Mouse (Mus musculus): Measurements from ENCODE around the gene C130060K24Rik. TPM values are rescaled to one million over a fixed set of nuclear protein-coding genes. Genes with fewer than 3 reads are reported as not detected.

Gene C130060K24Rik
- polyA plus RNA-seq (2017; shearing (Covaris generic)): not detected

DNA sequence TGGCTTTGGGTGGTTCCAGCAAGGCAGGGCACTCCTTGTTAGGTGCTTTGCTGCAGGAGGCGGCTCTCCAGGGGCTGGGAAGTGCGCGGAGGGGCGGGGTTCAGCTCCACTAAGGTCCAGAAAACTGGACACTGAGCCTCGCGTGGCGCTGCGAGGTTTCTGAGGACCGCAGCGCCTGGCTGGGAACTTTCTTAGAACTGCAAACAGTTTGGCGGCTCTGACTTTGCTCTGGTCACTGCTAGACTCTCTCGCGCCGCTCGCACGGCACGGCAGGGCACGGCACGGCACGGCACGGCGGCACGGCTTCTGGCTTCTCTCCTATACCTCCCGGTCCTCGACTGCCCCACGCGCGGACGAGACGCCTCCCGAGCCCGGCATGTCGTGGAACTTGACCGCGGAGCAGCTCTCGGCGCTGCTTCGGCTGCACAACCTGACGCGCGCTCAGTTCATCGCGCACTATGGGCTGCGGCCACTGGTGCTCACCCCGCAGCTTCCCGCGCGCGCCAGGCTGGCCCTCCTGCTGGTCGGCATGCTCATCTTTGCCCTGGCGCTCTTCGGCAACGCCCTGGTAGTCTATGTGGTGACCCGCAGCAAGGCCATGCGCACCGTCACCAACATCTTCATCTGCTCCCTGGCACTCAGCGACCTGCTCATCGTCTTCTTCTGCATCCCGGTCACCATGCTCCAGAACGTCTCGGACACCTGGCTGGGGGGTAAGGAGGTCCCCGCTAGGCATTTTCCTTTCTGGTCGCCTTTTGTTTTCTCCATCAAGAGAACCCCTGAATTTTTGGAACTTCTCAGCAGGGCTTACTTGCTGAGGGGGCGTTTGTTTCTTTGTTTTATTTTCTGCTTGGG is at the start of gene C130060K24Rik:
TSS of gene C130060K24Rik (plus strand) at position 188 of the 855 bp plus-strand sequence.

Other genes with a start within 250 kb of the C130060K24Rik start
- gene Hpgds, start 236.2 kb upstream of the C130060K24Rik start, polyA plus RNA-seq (2017; shearing (Covaris generic)): 1.2 TPM
- gene Tnip3, start 144.2 kb downstream of the C130060K24Rik start, polyA plus RNA-seq (2017; shearing (Covaris generic)): 1.1 TPM